Mouse (Mus musculus) gastrocnemius, adult 2 months (tissue): Measurements from ENCODE around the gene Camta1. TPM values are rescaled to one million over a fixed set of nuclear protein-coding genes. Genes with fewer than 3 reads are reported as not detected.

Source experiments
- DNase-seq: peaks from one replicate; pipeline ENCODE4 v3.0.0; 2022
- H3K27ac ChIP-seq: fragments of 200-600 bp; 2 replicates; pipeline ENCODE4 v1.8.1; 2022; ENCODE audit warnings: mild to moderate bottlenecking
- H3K4me3 ChIP-seq: fragments of 200-600 bp; 2 replicates; pipeline ENCODE4 v1.8.1; 2022; ENCODE audit warnings: mild to moderate bottlenecking, moderate library complexity
- CTCF ChIP-seq: fragments of 200-600 bp; IDR thresholded peaks from 2 replicates; pipeline ENCODE4 v1.8.1; 2022; ENCODE audit warnings: antibody characterized with exemption, mild to moderate bottlenecking, moderate library complexity
- intact Hi-C: fragments of 180-260 bp; cut with DNase I; formaldehyde crosslinking; loops from one replicate; pipeline ENCODE4 v1.15.1; 2025
- total RNA-seq, 2 experiments: library from RNA; stranded (reverse); gene quantifications; 2 replicates each; pipeline ENCODE4 v1.2.3; 2021

The Camta1 gene
- total RNA-seq, 2 experiments from 2014 or later = 95.9 to 126 TPM

DNA sequence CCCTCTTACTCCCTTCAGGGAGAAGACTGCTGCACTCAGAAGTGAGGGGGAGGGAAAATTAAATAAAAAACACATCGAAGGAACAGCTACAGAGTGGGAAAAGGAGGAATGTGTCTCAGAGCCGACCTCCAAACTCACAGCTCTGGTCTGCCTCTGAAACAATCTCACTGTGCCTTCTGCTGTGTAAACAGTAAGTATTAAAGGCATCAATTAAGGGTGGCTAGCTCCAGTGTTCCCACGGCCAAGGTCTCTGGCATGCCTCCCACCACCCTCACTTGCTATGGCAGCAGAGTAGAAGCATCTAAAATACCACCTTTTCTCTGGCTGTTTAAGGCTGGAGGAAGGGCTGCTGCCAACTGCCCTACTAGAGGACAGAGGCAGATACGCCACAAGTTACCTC lies 96.3 kb downstream of the Camta1 start:
- Histone ChIP-seq H3K27ac (no peak overlapping the region), H3K4me3 (no peak overlapping the region)
- intact Hi-C loops = no loop called here
- no peak for DNase-seq
- TF ChIP-seq CTCF = no peak

DNA sequence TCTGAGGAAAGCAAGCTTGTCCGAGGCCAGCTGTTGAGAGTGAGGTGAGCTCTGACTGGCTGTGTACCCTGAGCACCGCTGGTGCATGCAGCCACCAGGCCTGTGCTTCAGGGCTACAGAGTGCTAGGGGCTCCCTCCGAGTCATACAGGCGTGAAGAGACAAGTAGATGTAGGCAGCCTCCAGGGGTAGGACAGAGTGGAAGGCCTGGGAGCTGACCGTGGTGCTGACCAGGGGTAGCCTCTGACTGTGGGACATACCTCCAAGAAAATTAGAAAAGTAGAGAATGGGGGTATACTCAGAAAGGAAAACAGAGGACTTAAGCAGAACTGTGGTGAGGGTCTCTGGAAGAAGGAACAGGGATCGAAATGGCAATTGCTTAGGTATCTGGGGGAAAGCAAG lies 97.7 kb downstream of the Camta1 start:
- H3K27ac ChIP-seq = no peak overlapping the region
- no peak for DNase-seq
- intact Hi-C loops = no loop called here
- no peak overlapping the region for H3K4me3 ChIP-seq
- TF ChIP-seq CTCF = no peak

DNA sequence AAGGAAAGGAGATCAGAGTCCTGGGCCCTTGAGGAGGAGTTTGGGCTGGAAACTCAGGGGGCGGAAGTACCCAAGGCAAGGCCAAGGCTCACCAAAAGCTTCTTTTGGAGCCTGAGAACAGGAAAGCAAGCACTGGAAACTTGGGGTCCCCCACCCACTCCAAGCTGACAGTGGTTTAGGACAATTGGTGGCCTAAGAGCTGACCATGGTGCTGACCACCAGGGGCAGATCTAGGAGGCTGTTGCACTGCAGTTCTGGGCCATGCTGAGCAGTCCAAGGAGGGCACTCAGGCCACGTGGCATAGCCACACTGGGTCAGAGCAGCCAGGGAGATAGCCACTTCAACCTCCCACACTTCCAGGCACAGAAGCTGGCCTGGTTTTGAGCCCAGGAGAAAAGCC lies 102.6 kb downstream of the Camta1 start:
- Histone ChIP-seq H3K27ac (no peak overlapping the region), H3K4me3 (no peak overlapping the region)
- intact Hi-C loops = loop anchor here (10.0 kb wide), 1 partner anchor 94 kb away; no protein-coding TSS in a partner anchor
- peak; percentile 5 for DNase-seq
- TF ChIP-seq CTCF = no peak

DNA sequence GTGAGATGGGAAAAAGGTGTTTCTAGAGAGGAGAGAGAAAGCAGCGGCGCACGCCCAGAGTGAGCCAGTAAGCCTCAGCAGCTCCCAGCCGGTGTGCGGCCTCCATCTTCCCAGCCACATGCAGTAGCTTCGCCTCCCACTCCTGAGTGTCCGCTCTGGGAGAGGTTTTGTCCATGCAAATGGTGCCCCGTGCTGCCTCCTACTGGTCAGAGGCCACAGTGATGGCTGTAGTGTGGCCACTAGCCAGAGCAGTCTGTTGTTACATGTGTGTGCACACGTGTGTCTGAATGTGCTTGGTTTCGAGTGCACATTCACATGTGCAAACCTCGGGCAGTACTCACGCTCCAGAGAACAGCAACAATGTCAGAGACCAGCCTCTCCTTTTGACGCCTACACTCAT lies 103.3 kb downstream of the Camta1 start:
- no peak overlapping the region for H3K4me3 ChIP-seq
- intact Hi-C loops = loop anchor here (10.0 kb wide), 1 partner anchor 94 kb away; no protein-coding TSS in a partner anchor
- peak; percentile 13; the same call in 1 of the 2 replicates for TF ChIP-seq CTCF

DNA sequence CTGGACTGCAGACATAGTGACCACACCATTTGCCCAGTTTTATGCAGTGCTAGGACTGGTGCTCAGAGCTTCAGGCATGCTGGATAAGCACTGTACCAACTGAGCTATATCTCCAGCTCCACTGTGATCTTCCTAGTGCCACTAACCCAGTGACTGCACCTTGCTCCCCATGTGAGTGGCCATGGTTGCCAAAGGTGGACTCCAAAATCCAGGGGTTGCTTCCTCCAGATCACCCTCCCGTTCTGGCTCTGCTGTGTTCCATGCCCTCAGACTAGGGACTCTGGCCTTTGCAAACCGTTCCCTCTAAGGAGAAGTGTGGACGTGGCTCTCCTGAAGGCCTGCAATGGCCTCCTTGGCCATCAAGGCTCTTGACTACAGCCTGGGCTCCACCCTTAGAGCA lies 104.4 kb downstream of the Camta1 start:
- intact Hi-C loops = loop anchor here (10.0 kb wide), 1 partner anchor 92 kb away; no protein-coding TSS in a partner anchor
- no peak for DNase-seq
- no peak for TF ChIP-seq CTCF
- no peak overlapping the region for H3K4me3 ChIP-seq
- H3K27ac ChIP-seq = no peak overlapping the region

More for the DNA sequence above, 103.3 kb downstream of the Camta1 start:
- no peak overlapping the region for H3K27ac ChIP-seq
- DNase-seq = no peak

DNA sequence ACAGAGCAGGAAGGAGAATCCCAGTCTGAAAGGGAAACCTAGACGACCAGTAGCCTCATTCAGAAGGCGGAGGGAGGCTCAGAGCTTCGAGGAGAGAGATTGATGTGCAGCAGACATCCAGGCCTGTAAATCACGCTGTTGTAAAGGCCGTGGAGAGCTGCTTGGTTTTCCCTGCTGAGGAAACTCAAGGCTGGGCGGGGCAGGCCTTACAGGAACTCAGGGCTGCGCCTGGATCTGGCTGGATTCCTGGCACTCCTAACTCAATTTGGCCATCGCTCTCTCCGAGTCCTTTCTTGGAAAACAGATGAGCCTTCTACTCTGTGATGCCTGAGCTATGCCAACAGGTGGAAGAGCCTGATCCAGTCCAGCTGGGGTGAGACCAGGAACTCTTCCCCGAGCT lies 105.3 kb downstream of the Camta1 start:
- H3K27ac ChIP-seq = peak overlapping the region; percentile 56
- intact Hi-C loops = loop anchor here (10.0 kb wide), 1 partner anchor 92 kb away; no protein-coding TSS in a partner anchor
- TF ChIP-seq CTCF = no peak
- no peak overlapping the region for H3K4me3 ChIP-seq
- DNase-seq = peak; percentile 72

DNA sequence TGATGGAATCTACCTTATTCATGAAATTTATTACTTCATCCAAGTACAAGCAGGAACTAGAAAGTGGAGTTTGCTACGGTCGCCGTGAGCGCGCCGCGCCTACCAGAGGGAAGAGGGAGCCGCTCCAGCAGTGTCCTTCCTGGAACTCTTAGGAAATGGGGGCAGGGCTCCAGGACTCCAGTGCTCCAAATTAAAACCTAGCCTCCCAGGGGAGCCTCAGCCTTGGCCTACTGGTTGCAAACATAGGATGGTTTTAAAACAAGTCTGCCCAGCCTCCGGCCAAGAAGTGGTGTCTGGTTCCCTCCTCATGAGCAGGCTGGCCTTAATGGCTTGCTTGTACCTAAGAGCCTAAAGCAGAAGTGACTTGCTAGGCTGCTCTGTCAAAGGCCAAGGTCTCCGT lies 108.4 kb downstream of the Camta1 start:
- peak overlapping the region; percentile 76 for H3K27ac ChIP-seq
- H3K4me3 ChIP-seq = peak overlapping the region; percentile 49
- no peak for TF ChIP-seq CTCF
- intact Hi-C loops = loop anchor here (2.0 to 10.0 kb wide), 3 partner anchors 26 to 88 kb away; no protein-coding TSS in a partner anchor
- peak; percentile 87 for DNase-seq

DNA sequence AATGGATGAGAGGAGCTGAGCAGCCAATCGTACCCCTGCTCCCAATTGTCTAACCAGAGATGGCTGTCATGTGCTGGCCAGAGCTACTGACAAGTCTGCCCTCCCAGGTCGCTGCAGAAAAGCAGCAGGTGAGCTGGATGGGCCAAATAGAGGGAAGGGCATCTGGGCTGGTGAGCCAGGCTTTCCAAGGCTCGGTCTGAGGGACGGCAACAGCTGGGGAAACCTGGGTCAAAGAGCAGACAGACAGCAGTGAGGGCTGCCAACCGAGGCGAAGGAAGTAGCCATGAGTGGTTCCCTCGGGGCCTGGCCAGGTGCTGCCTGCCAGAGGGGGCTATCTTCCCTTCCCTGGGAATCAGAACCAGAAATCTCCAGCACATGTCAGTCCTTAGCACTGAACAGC lies 109.1 kb downstream of the Camta1 start:
- peak overlapping the region; percentile 49 for H3K4me3 ChIP-seq
- peak overlapping the region; percentile 76 for H3K27ac ChIP-seq
- DNase-seq = peak; percentile 70
- TF ChIP-seq CTCF = no peak
- intact Hi-C loops = loop anchor here (2.0 to 10.0 kb wide), 3 partner anchors 26 to 88 kb away; no protein-coding TSS in a partner anchor

DNA sequence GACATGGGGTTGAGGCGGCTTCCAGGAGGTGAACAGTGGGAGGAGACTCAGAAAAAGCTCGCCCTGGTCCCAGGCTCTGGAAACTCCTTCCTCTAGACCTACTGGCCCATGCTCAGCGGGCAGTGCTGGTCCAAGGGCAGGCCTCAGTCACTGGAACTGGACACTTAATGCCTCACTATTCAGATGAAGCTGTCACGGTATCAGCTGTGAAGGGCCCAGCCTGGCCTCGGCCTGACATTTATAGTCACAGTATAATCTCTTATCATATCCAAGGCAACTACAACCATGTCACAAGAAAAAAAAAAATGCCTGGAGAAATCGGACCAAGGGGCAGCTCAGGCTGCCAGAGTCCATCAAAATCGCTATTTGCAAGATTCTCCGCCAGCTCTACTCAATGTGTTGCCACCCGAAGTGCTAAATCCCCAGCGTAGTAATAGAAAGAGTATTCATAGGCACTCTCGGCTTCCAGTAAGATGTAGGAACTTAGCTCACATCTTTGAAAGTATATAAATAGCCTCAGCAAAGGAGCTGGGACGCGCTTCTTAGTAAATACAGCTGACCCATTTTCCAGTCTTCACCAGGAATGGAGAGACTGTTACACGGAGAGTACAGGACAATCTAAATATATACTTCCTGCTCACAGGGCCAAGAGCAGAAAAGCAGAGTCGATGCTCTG lies 110.3 kb downstream of the Camta1 start:
- peak overlapping the region; percentile 76 for H3K27ac ChIP-seq
- DNase-seq = peak; percentile 33

DNA sequence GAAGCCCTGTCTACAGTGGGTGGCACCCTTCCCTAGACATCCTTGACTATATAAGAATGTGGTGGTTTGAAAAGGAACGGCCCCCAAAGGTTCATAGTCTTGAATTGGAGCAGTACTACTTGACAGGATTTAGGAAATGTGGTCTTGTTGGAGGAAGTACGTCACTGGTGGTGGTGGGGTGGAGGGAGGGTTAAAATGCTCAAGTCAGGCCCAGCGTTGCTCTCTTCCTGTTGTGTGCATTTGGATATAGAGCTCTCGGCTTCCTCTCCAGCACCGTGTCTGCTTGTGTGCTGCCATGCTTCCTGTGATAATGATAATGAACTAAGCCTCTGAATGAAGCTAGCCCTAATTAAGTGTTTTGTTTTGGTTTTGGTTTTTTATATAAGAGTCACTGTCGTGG lies 114.0 kb downstream of the Camta1 start:
- no peak for DNase-seq
- no peak overlapping the region for H3K4me3 ChIP-seq
- no peak for TF ChIP-seq CTCF
- intact Hi-C loops = no loop called here
- no peak overlapping the region for H3K27ac ChIP-seq

More for the DNA sequence above, 110.3 kb downstream of the Camta1 start:
- peak overlapping the region; percentile 9; the same call in 1 of the 2 replicates for H3K4me3 ChIP-seq
- intact Hi-C loops = loop anchor here (5.0 to 10.0 kb wide), 2 partner anchors 34 to 87 kb away; no protein-coding TSS in a partner anchor
- TF ChIP-seq CTCF = no peak

DNA sequence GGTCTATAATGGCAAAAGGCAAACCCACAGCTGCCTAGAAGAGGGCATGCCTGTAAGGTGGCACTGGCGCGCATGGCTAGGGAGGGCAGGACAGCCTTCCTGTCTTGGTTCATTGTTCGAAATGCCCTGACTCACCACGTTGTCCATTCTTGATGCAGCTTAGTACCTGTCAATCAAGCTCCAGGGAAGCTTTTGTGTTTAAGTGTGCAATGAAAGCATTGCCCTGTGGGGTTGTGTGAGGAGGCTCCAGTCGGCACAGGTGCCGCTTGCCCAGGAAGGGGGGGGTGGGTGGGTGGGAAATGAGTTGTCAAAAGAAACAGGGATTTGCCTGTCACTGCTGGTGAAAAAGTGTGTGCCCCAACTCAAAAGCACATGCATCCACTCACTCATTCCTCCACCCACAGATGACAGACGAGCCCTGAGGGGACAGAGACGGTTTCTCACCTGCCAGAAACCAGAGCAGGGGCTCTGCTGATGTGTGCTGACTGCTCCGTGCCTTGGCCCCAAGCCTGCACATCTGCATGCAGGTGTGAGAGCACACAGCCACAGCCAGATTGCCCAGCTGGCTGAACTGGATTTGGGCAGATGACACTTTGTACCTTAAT lies 115.6 kb downstream of the Camta1 start:
- no peak for DNase-seq
- TF ChIP-seq CTCF = no peak
- no peak overlapping the region for H3K27ac ChIP-seq
- H3K4me3 ChIP-seq = no peak overlapping the region
- intact Hi-C loops = no loop called here

DNA sequence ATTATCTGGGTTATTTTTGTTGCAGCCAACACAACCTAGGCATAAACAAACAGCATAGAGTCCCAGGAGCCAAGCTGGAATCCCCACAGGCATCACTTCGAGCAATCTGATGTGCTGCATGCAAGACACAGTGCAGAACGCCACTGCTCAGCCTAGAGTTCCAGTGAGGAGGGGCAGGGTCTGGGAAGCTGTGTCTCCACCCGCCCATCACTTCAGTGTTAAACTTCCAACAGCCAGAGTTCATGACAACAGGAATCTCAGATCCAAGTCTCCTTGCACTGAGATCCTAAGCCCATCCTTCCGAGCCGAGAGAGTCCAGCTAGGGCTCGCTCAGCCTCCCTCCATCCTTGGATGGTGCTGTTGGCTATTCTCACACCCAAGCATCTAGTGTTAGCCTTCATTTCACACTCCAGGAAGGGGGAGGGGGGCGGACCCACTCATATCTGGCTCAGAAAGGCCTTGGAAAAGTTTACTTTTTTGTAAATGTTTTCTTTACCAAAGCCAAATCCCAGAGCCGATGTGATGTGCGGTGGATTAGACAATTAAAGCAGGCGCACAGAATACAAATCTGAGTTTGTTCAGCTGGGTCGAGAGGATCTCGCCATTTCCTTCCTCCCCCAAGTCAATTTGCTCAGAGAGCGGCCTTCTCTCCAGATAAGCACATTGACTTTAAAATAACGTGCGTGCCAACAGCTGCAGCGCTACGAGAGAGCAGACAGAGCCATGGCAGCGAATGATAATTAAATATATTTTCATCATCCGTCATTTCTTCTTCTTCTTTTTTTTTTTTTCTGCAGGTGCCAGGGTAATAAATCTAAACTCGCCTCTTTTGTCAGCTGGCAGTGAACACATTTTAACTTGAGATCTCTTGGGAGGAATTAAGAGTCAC lies 120.2 kb downstream of the Camta1 start:
- intact Hi-C loops = no loop called here
- no peak for DNase-seq
- TF ChIP-seq CTCF = no peak
- 0 out of 2 replicates have a peak overlapping the region, but pooled peaks have one; percentile 9 for H3K4me3 ChIP-seq
- no peak overlapping the region for H3K27ac ChIP-seq
